Mouse (Mus musculus) megakaryocyte, embryonic 14.5 days (primary cell): ENCODE results near the gene Slc22a14. TPM values are rescaled to one million over a fixed set of nuclear protein-coding genes. Genes with fewer than 3 reads are reported as not detected.

Experiments
- H3K27me3 ChIP-seq: replicated peaks from 2 replicates; pipeline ENCODE3; 2012; ENCODE audit warnings: inconsistent platforms
- H3K36me3 ChIP-seq: replicated peaks from 2 replicates; pipeline ENCODE3; 2012; ENCODE audit warnings: low read length, inconsistent platforms, mixed read lengths
- H3K4me1 ChIP-seq: 2 replicates; pipeline ENCODE4 v1.6.1; 2012; ENCODE audit warnings: inconsistent platforms
- H3K4me3 ChIP-seq: replicated peaks from 2 replicates; pipeline ENCODE3; 2012; ENCODE audit warnings: moderate library complexity, mild to moderate bottlenecking, inconsistent platforms
- H3K9me3 ChIP-seq: 2 replicates; pipeline ENCODE4 v1.6.1; 2012; ENCODE audit warnings: inconsistent platforms
- FLI1 ChIP-seq: IDR thresholded peaks from 2 replicates; pipeline ENCODE4 v1.6.1; 2012; ENCODE audit warnings: low read length, inconsistent platforms, mixed read lengths
- GATA1 ChIP-seq: IDR thresholded peaks from 3 replicates; pipeline ENCODE4 v1.6.1; 2012; ENCODE audit warnings: mixed read lengths, low read length, inconsistent platforms, borderline replicate concordance
- polyA plus RNA-seq: library from polyadenylated mRNA; stranded (reverse); fragments of >175 nt; gene quantifications from 2 replicates; pipeline ENCODE4 v1.2.3, GENCODE M21; 2012; ENCODE audit warnings: low replicate concordance; ENCODE audit not compliant: insufficient read depth

Gene Slc22a14
- polyA plus RNA-seq, 1 experiment = not detected

DNA sequence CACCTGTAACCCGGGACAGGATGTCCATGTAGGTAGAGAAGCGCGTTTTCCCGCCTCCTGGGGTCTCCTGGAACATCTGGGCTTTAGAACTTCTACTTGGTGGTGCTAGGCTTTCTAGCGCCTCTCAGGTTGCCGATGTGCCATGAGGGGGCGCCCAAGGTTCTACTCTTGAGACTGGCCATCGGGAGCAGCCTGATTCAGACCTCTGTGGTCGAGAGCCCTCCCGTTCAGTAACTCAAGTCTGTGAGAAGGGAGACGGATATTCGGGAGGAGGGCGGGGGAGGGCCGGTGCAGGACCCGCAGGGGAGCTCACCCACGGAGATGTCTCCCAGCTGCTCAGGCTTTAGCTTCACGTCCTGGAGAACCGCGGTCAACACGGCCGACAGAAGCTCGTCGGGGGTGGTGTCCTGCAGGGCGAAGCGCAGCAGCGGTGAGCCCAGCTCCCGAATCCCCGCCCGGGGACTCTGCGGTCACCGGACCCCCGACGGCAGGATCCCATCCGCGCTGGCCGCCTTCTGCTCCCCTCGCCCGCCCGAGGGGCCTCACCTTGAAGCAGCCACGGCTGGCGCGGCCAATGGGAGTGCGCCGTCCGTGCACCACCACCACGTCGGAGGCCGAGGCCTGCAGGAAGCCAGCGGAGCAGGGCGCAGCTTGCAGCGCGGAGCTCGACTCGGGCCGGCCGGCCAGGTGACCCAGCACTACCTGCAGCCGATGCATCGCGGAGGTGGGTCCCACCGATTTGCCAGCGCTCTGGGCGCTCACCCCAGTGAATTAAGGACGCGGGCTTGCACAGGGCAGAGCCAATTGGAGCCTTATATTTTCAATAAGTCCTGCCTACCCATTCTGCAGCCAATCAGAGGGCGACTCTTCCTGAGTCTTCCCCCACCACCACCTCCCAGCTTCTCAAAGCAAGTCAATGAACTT, 208.8 kb downstream of the Slc22a14 start, which contains the start of gene Acaa1b:
TSS of gene Acaa1b (minus strand) at position 816 of the 924 bp plus-strand sequence.
- Histone ChIP-seq H3K9me3 (no peaks in the 10 kb centered on the region), H3K4me1 (peaks cover 13% of the 10 kb centered on the region), H3K27me3 (peaks cover 80% of the 10 kb centered on the region), H3K36me3 (no peaks in the 10 kb centered on the region), H3K4me3 (peak within 1 kb of the TSS; percentile 81)
- TF ChIP-seq FLI1 = no peak
- no peak for TF ChIP-seq GATA1

DNA sequence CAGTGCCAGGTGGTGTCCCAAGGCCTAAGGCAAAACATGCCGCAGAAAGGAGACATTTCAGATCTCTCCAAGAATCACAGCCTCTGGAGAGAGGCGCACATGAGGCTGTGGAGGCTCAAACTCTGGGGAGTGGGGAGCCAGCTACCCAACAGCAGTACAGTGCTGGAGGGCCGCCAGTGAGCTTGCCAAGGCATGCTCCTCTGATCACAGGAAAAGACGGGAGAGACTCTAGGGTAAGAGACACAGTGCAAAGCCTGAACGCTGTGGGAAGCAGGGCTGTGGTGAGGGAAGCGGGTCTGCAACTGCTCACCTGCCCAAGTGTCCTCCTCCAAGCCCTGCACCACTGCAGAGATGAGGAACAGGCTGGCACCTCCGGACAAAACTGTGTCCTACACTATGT, 209.5 kb downstream of the Slc22a14 start:
- no peaks in the 10 kb centered on the region for H3K36me3 ChIP-seq
- no peaks in the 10 kb centered on the region for H3K9me3 ChIP-seq
- no peak overlapping the region for H3K4me3 ChIP-seq
- peaks cover 13% of the 10 kb centered on the region for H3K4me1 ChIP-seq
- TF ChIP-seq FLI1 (no peak), GATA1 (no peak)
- peaks cover 77% of the 10 kb centered on the region for H3K27me3 ChIP-seq

- Histone ChIP-seq H3K4me1 (peaks cover 13% of the 10 kb centered on the region), H3K9me3 (no peaks in the 10 kb centered on the region), H3K27me3 (peaks cover 79% of the 10 kb centered on the region), H3K36me3 (no peaks in the 10 kb centered on the region), H3K4me3 (no peak overlapping the region)
- TF ChIP-seq GATA1 (no peak), FLI1 (no peak)
Observed at GRCm38 (mm10) chr9:119155416-119155815, 209.9 kb downstream of the Slc22a14 start.

DNA sequence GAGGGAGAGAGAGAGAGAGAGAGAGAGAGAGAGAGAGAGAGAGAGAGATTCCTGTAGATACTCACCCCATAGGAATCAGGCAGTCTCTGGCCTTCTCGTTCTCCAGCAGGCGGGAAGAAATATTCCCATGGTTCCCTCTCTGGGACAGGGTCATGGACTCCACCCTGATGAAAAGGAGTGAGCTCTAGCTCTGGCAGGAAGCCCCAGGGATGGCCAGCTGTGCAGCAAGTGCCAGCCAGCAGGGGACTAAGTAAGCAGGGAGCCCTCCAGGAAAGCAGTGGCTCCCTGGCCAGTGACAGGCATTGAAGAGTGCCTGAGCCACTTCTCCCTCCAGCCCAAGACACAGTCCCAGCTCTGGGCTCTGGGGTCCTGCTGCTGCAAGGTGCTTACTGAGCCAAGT, 213.6 kb downstream of the Slc22a14 start:
- no peaks in the 10 kb centered on the region; the same call in 1 of the 2 replicates for H3K9me3 ChIP-seq
- H3K4me3 ChIP-seq = no peak overlapping the region
- no peaks in the 10 kb centered on the region for H3K36me3 ChIP-seq
- H3K4me1 ChIP-seq = peaks cover 10% of the 10 kb centered on the region
- H3K27me3 ChIP-seq = peaks cover 51% of the 10 kb centered on the region
- no peak for TF ChIP-seq GATA1
- no peak for TF ChIP-seq FLI1

GRCm38 (mm10) chr9:119149601-119150000, 215.8 kb downstream of the Slc22a14 start:
- Histone ChIP-seq H3K4me3 (no peak overlapping the region), H3K36me3 (no peaks in the 10 kb centered on the region), H3K4me1 (no peaks in the 10 kb centered on the region), H3K27me3 (peaks cover 39% of the 10 kb centered on the region), H3K9me3 (no peaks in the 10 kb centered on the region; the same call in 1 of the 2 replicates)
- no peak for TF ChIP-seq GATA1
- TF ChIP-seq FLI1 = no peak

DNA sequence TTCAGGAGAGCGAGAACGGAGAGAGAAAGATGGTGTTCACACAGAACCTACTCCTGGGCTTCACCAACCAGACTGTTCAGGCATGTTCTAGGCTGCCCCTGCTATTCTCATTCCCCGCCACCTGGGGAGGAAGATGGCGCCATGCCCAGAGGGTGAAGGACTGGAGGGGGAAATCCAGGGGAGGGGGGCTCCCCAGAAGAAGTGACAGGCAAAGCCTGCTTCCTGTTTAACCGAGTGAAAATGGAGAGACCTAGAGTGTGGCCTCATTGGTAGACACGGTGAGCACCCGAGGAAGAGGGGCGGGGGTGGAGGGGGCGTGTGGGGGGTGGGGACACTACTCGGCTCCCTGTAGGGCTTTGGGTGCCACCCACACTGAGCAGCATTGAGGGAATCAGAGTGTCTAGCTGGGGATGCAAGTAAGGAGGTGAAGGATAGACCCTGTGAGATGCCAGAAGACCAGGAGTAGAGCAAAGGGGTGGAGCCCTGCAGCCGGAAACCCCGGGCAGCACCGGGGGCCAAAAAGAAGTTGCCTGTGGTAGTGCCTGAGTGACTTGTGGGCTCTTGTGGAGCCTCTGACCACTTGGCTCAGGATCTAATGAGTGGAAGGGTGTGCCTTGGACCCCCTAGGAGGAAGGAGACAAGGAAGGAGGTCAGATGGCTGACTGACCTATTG, 219.1 kb downstream of the Slc22a14 start:
- Histone ChIP-seq H3K4me3 (no peak overlapping the region), H3K36me3 (no peaks in the 10 kb centered on the region), H3K9me3 (no peaks in the 10 kb centered on the region; the same call in 1 of the 2 replicates), H3K27me3 (peaks cover 21% of the 10 kb centered on the region), H3K4me1 (no peaks in the 10 kb centered on the region)
- TF ChIP-seq FLI1 (no peak), GATA1 (no peak)

GRCm38 (mm10) chr9:119145638-119146037, 219.7 kb downstream of the Slc22a14 start:
- TF ChIP-seq GATA1 = no peak
- TF ChIP-seq FLI1 = no peak
- Histone ChIP-seq H3K9me3 (no peaks in the 10 kb centered on the region; the same call in 1 of the 2 replicates), H3K27me3 (peaks cover 25% of the 10 kb centered on the region), H3K4me1 (no peaks in the 10 kb centered on the region), H3K36me3 (no peaks in the 10 kb centered on the region), H3K4me3 (no peak overlapping the region)

GRCm38 (mm10) chr9:119145137-119145536, 220.2 kb downstream of the Slc22a14 start:
- Histone ChIP-seq H3K4me3 (no peak overlapping the region), H3K9me3 (no peaks in the 10 kb centered on the region; the same call in 1 of the 2 replicates), H3K27me3 (peaks cover 24% of the 10 kb centered on the region)

DNA sequence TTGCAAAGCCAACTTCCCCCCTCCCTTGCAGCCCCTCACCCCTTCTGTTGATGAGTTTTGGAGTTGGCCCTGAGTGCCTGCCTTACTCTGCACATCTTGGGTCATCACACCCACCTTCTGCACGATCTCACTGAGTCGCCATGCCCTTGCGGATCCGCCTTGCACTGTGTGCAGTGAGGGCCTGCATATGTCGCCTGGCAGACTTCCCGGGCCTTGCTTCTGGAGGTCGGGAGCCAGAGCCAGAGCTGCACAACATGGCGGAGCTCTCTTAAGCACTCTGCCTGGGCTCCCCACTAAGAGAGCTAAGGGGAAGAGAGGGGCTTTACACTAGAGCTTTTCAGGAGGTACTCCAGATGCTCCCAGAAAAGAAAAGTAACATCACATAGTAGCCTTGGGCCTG, 220.7 kb downstream of the Slc22a14 start:
- Histone ChIP-seq H3K27me3 (peaks cover 27% of the 10 kb centered on the region), H3K4me1 (no peaks in the 10 kb centered on the region), H3K9me3 (no peaks in the 10 kb centered on the region; the same call in 1 of the 2 replicates), H3K4me3 (no peak overlapping the region), H3K36me3 (no peaks in the 10 kb centered on the region)
- TF ChIP-seq FLI1 = no peak
- no peak for TF ChIP-seq GATA1

More at GRCm38 (mm10) chr9:119145137-119145536, 220.2 kb downstream of the Slc22a14 start:
- Histone ChIP-seq H3K4me1 (no peaks in the 10 kb centered on the region), H3K36me3 (no peaks in the 10 kb centered on the region)
- TF ChIP-seq FLI1 (no peak), GATA1 (no peak)

DNA sequence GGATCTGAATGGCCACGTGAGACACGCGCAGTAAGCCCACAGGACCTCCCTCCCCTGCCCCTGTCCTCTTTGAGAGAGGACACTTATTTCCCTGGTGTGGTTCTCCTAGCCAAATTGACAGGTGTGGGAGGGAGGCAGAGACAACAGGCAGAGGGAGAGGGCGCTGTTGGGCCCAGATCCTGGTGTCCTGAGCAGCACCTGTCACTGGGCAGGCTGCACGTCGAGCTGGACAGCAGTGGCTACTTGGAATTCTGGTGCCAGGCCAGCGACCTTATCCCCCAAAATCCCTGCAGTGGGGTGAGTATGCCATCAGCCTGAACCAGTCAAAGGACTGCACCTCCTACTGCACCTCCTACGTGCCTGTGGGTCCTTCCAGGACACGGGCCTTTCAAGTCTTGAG, 222.0 kb downstream of the Slc22a14 start:
- Histone ChIP-seq H3K27me3 (peaks cover 40% of the 10 kb centered on the region), H3K9me3 (no peaks in the 10 kb centered on the region), H3K36me3 (no peaks in the 10 kb centered on the region)

More for the DNA sequence above, 222.0 kb downstream of the Slc22a14 start:
- Histone ChIP-seq H3K4me1 (no peaks in the 10 kb centered on the region; the same call in 1 of the 2 replicates), H3K4me3 (no peak overlapping the region)
- no peak for TF ChIP-seq FLI1
- no peak for TF ChIP-seq GATA1
